Mouse (Mus musculus): ENCODE data around the gene Map4k2. TPM values are rescaled to one million over a fixed set of nuclear protein-coding genes. Genes with fewer than 3 reads are reported as not detected.
A peak's percentile ranks its signal among the peaks of the same experiment; 100 is the strongest.

Gene Map4k2
- polyA plus RNA-seq, 1 experiment from 2014 or later = 11.3 TPM

GRCm38 (mm10) chr19:6339890-6340504 is 938 bp upstream of the Map4k2 start:
- no peak overlapping the region for H3K27ac ChIP-seq (replicated peaks)
- peaks cover 73% of the 10 kb centered on the region for H3K36me3 ChIP-seq
- H3K4me3 ChIP-seq = peak overlapping the region; percentile 20; the same call in 1 of the 2 replicates
- H3K4me1 ChIP-seq = peaks cover 57% of the 10 kb centered on the region
- no peak for DNase-seq (ENCODE audit: low spot score)
- peaks cover 10% of the 10 kb centered on the region; the same call in 1 of the 2 replicates for H3K27me3 ChIP-seq (ENCODE audit: low read depth, poor library complexity, severe bottlenecking)
- WGBS = 67% methylated on average over 15 of the region's 15 CpGs
- H3K9me3 ChIP-seq (replicated peaks) = no peaks in the 10 kb centered on the region

- H3K27ac ChIP-seq (replicated peaks) = peak overlapping the region; percentile 82
- no peaks in the 10 kb centered on the region for H3K9me3 ChIP-seq (replicated peaks)
- H3K36me3 ChIP-seq = peaks cover 87% of the 10 kb centered on the region
- WGBS = 14% methylated on average over 23 of the region's 23 CpGs
- DNase-seq (ENCODE audit: low spot score) = no peak
- H3K4me1 ChIP-seq = peaks cover 44% of the 10 kb centered on the region
- peaks cover 10% of the 10 kb centered on the region; the same call in 1 of the 2 replicates for H3K27me3 ChIP-seq (ENCODE audit: low read depth, poor library complexity, severe bottlenecking)
- H3K4me3 ChIP-seq = peak overlapping the region; percentile 77
Observed at GRCm38 (mm10) chr19:6341453-6342077, 630 bp downstream of the Map4k2 start.

- H3K4me1 ChIP-seq = peaks cover 36% of the 10 kb centered on the region
- peak overlapping the region; percentile 77 for H3K4me3 ChIP-seq
- 0 out of 2 replicates have a peak overlapping the region, but pooled peaks have one; percentile 23 for H3K27ac ChIP-seq (replicated peaks)
- H3K27me3 ChIP-seq (ENCODE audit: low read depth, poor library complexity, severe bottlenecking) = peaks cover 10% of the 10 kb centered on the region; the same call in 1 of the 2 replicates
- no peak for DNase-seq (ENCODE audit: low spot score)
- H3K9me3 ChIP-seq (replicated peaks) = no peaks in the 10 kb centered on the region
- WGBS = 85% methylated on average over 5 of the region's 5 CpGs
- H3K36me3 ChIP-seq = peaks cover 87% of the 10 kb centered on the region
Observed at GRCm38 (mm10) chr19:6342276-6342933, 1.5 kb downstream of the Map4k2 start.

GRCm38 (mm10) chr19:6343066-6343925 is 2.4 kb downstream of the Map4k2 start:
- WGBS = 86% methylated on average over 19 of the region's 19 CpGs
- H3K4me1 ChIP-seq = peaks cover 34% of the 10 kb centered on the region
- H3K27ac ChIP-seq (replicated peaks) = no peak overlapping the region
- peaks cover 10% of the 10 kb centered on the region; the same call in 1 of the 2 replicates for H3K27me3 ChIP-seq (ENCODE audit: low read depth, poor library complexity, severe bottlenecking)
- H3K36me3 ChIP-seq = peaks cover 87% of the 10 kb centered on the region
- H3K9me3 ChIP-seq (replicated peaks) = no peaks in the 10 kb centered on the region
- DNase-seq (ENCODE audit: low spot score) = no peak
- no peak overlapping the region for H3K4me3 ChIP-seq

- peaks cover 10% of the 10 kb centered on the region; the same call in 1 of the 2 replicates for H3K27me3 ChIP-seq (ENCODE audit: low read depth, poor library complexity, severe bottlenecking)
- no peaks in the 10 kb centered on the region for H3K9me3 ChIP-seq (replicated peaks)
- no peak overlapping the region for H3K27ac ChIP-seq (replicated peaks)
- H3K4me1 ChIP-seq = peaks cover 41% of the 10 kb centered on the region
- H3K4me3 ChIP-seq = no peak overlapping the region
- 88% methylated on average over 5 of the region's 5 CpGs for WGBS
- peaks cover 80% of the 10 kb centered on the region for H3K36me3 ChIP-seq
- DNase-seq (ENCODE audit: low spot score) = no peak
Observed at GRCm38 (mm10) chr19:6343996-6344395, 3.1 kb downstream of the Map4k2 start.

GRCm38 (mm10) chr19:6346023-6346422 is 5.1 kb downstream of the Map4k2 start:
- WGBS = 94% methylated on average over 5 of the region's 5 CpGs
- H3K27ac ChIP-seq (replicated peaks) = no peak overlapping the region
- H3K4me3 ChIP-seq = 0 out of 2 replicates have a peak overlapping the region, but pooled peaks have one; percentile 2
- H3K9me3 ChIP-seq (replicated peaks) = no peaks in the 10 kb centered on the region
- H3K27me3 ChIP-seq (ENCODE audit: low read depth, poor library complexity, severe bottlenecking) = peaks cover 10% of the 10 kb centered on the region; the same call in 1 of the 2 replicates
- H3K4me1 ChIP-seq = peaks cover 30% of the 10 kb centered on the region
- peaks cover 73% of the 10 kb centered on the region for H3K36me3 ChIP-seq
- DNase-seq (ENCODE audit: low spot score) = no peak

GRCm38 (mm10) chr19:6346661-6347060 is 5.7 kb downstream of the Map4k2 start:
- 88% methylated on average over 10 of the region's 10 CpGs for WGBS
- no peak overlapping the region for H3K27ac ChIP-seq (replicated peaks)
- H3K36me3 ChIP-seq = peaks cover 73% of the 10 kb centered on the region
- no peaks in the 10 kb centered on the region for H3K9me3 ChIP-seq (replicated peaks)
- no peak overlapping the region for H3K4me3 ChIP-seq
- DNase-seq (ENCODE audit: low spot score) = no peak
- peaks cover 24% of the 10 kb centered on the region for H3K4me1 ChIP-seq
- H3K27me3 ChIP-seq (ENCODE audit: low read depth, poor library complexity, severe bottlenecking) = peaks cover 7% of the 10 kb centered on the region; the same call in 1 of the 2 replicates

GRCm38 (mm10) chr19:6347615-6348014 is 6.7 kb downstream of the Map4k2 start:
- Histone ChIP-seq H3K4me3 (no peak overlapping the region), H3K27ac (replicated peaks) (no peak overlapping the region), H3K9me3 (replicated peaks) (no peaks in the 10 kb centered on the region), H3K36me3 (peaks cover 63% of the 10 kb centered on the region), H3K4me1 (peaks cover 14% of the 10 kb centered on the region), H3K27me3 (ENCODE audit: low read depth, poor library complexity, severe bottlenecking) (no peaks in the 10 kb centered on the region)
- WGBS = 96% methylated on average over 4 of the region's 4 CpGs
- DNase-seq (ENCODE audit: low spot score) = no peak

GRCm38 (mm10) chr19:6348717-6349116 is 7.8 kb downstream of the Map4k2 start:
- 76% methylated on average over 9 of the region's 9 CpGs for WGBS
- H3K4me3 ChIP-seq = no peak overlapping the region
- DNase-seq (ENCODE audit: low spot score) = no peak
- H3K27ac ChIP-seq (replicated peaks) = no peak overlapping the region
- peaks cover 63% of the 10 kb centered on the region for H3K36me3 ChIP-seq
- H3K27me3 ChIP-seq (ENCODE audit: low read depth, poor library complexity, severe bottlenecking) = no peaks in the 10 kb centered on the region
- no peaks in the 10 kb centered on the region for H3K9me3 ChIP-seq (replicated peaks)
- H3K4me1 ChIP-seq = peaks cover 14% of the 10 kb centered on the region

- Histone ChIP-seq H3K27ac (replicated peaks) (0 out of 2 replicates have a peak overlapping the region, but pooled peaks have one; percentile 1), H3K4me3 (no peak overlapping the region), H3K4me1 (peaks cover 14% of the 10 kb centered on the region), H3K36me3 (peaks cover 63% of the 10 kb centered on the region), H3K27me3 (ENCODE audit: low read depth, poor library complexity, severe bottlenecking) (no peaks in the 10 kb centered on the region), H3K9me3 (replicated peaks) (no peaks in the 10 kb centered on the region)
- no peak for DNase-seq (ENCODE audit: low spot score)
- 51% methylated on average over 14 of the region's 14 CpGs for whole genome bisulfite sequencing
Observed at GRCm38 (mm10) chr19:6349215-6349983, 8.5 kb downstream of the Map4k2 start.

GRCm38 (mm10) chr19:6351431-6352106 is 10.6 kb downstream of the Map4k2 start:
- no peak for DNase-seq (ENCODE audit: low spot score)
- 68% methylated on average over 14 of the region's 14 CpGs for WGBS
- Histone ChIP-seq H3K36me3 (peaks cover 47% of the 10 kb centered on the region), H3K4me3 (no peak overlapping the region), H3K9me3 (replicated peaks) (no peaks in the 10 kb centered on the region), H3K27ac (replicated peaks) (no peak overlapping the region), H3K4me1 (peaks cover 14% of the 10 kb centered on the region), H3K27me3 (ENCODE audit: low read depth, poor library complexity, severe bottlenecking) (no peaks in the 10 kb centered on the region)

All from midbrain, embryonic 10.5 days (tissue).